Mouse (Mus musculus) forebrain, embryonic 12.5 days (tissue): ENCODE data around the gene Trim30b. TPM values are rescaled to one million over a fixed set of nuclear protein-coding genes. Genes with fewer than 3 reads are reported as not detected.
"Not testable (repeated sequence)": the region's sequence is repeated elsewhere in the genome, so short reads cannot be mapped to it uniquely, and the experiment has no call there.

ENCODE experiments used
- ATAC-seq: fragments of 200-750 bp; cut with Nextera tagmentation; 2 replicates; pipeline ENCODE4 v1.8.0; 2017; ENCODE audit warnings: moderate TSS enrichment; ENCODE audit not compliant: low FRiP score
- H3K27ac ChIP-seq: fragments of 300-500 bp; sonication (generic); 2 replicates; pipeline ENCODE4 v1.5.1; 2016; ENCODE audit warnings: mild to moderate bottlenecking
- H3K27me3 ChIP-seq: fragments of 300-500 bp; sonication (generic); 2 replicates; pipeline ENCODE4 v1.6.1; 2016; ENCODE audit warnings: mild to moderate bottlenecking
- H3K36me3 ChIP-seq: fragments of 300-500 bp; sonication (generic); replicated peaks from 2 replicates; pipeline ENCODE4 v1.6.1; 2016; ENCODE audit warnings: mild to moderate bottlenecking
- H3K4me1 ChIP-seq: fragments of 300-500 bp; sonication (generic); 2 replicates; pipeline ENCODE4 v1.6.1; 2016
- H3K4me2 ChIP-seq: fragments of 300-500 bp; sonication (generic); 2 replicates; pipeline ENCODE4 v1.6.1; 2016; ENCODE audit warnings: mild to moderate bottlenecking, moderate library complexity
- H3K4me3 ChIP-seq: fragments of 300-500 bp; sonication (generic); replicated peaks from 2 replicates; pipeline ENCODE4 v1.5.1; 2016; ENCODE audit warnings: mild to moderate bottlenecking
- H3K9ac ChIP-seq: fragments of 300-500 bp; sonication (generic); 2 replicates; pipeline ENCODE4 v1.6.1; 2016; ENCODE audit warnings: mild to moderate bottlenecking
- H3K9me3 ChIP-seq: fragments of 300-500 bp; sonication (generic); 2 replicates; pipeline ENCODE4 v1.6.1; 2016
- WGBS: fragments of 180-500 bp; shearing (Covaris S2); methylation state at CpG from one replicate; pipeline ENCODE4 v1.1.7; 2016; 5-methylcytosine and 5-hydroxymethylcytosine counted together
- polyA plus RNA-seq: library from polyadenylated mRNA; unstranded; fragments of >200 nt; fragmentation: Nextera tagmentation; extraction: Ambion mirVana; gene quantifications from 2 replicates; pipeline ENCODE4 v1.2.1, GENCODE M21; 2016

Trim30b gene
- polyA plus RNA-seq, result not detected in 2 replicates

DNA sequence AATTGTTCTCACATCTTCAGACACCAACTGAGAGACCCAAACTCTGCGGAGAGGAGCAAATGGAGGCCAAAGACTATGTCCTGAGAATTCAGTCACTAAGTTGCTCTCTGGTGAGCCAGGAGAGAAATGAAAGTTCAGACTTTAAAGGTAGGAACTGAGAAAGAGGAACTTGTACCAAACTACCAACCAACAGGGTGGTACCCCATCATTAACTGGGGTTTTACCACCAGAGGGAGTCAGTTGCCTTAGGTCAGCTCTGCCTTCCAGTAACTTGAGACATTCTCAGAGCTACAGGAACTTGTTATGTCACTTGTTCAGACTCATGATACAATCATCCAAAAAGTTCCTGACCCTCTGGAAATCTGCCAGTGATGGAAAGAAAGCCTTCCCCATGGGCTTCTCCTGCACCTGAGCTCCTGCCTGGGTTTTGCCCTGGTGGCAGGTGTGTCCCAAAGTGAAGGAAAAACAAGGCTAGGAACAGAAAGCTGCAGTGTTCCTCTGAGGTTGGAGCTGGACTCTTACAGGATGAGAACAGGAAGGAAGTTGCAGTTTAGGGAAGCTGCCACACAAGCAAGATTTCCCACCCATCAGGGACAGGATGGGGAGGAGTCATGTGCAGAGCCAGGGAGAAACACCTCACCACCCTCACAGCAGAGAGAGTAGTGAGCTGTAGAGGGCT lies at the start of gene Trim30b:
Gene Trim30b (minus strand): TSS at position 149 of the 679 bp plus-strand sequence.
- Histone ChIP-seq H3K9me3 (no peaks in the 10 kb centered on the region), H3K27me3 (no peaks in the 10 kb centered on the region), H3K36me3 (no peaks in the 10 kb centered on the region), H3K4me3 (no peak within 1 kb of the TSS), H3K27ac (no peak within 1 kb of the TSS), H3K4me1 (no peaks in the 10 kb centered on the region), H3K9ac (no peak within 1 kb of the TSS), H3K4me2 (no peak within 1 kb of the TSS)
- WGBS, result 85% methylated on average over 1 of the region's 1 CpGs
- no peak for ATAC-seq

DNA sequence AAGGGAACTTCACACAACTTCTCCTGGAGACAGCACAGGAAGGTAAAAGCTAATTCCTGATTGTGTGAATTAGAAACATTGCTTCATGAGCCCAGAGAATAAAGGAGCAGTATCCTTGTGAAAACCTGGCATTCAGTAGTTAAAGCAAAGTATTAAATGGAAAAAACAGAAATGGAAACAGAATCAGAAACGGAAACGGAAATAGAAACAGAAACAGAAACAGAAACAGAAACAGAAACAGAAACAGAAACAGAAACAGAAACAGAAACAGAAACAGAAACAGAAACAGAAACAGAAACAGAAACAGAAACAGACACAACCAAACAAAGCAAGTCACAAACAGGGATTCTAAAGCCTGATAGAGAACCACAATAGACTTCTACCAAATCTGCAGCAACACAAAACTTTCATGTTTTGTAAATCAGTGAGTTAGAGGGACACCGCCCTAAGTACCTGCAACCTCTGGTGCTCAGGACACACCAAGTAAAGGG lies 34.8 kb upstream of the Trim30b start:
- Histone ChIP-seq H3K4me2 (no peak overlapping the region), H3K36me3 (no peaks in the 10 kb centered on the region), H3K4me1 (no peaks in the 10 kb centered on the region), H3K4me3 (no peak overlapping the region), H3K27me3 (no peaks in the 10 kb centered on the region), H3K27ac (no peak overlapping the region), H3K9me3 (no peaks in the 10 kb centered on the region), H3K9ac (no peak overlapping the region)
- WGBS, result 92% methylated on average over 3 of the region's 3 CpGs
- no peak for ATAC-seq

DNA sequence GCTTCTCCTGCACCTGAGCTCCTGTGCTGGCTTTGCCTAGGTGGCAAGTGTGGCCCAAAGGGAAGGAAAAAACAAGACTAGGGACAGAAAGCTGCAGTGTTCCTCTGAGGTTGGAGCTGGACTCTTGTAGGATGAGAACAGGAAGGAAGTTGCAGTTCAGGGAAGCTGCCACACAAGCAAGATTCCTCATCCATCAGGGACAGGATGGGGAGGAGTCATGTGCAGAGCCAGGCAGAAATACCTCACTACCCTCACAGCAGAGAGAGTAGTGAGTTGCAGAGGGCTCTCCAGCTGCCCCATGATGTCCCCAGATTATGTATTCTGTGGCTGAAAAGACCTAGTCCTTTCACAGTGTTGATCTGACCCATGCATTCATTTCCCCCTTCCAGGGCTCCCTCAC lies 31.5 kb upstream of the Trim30b start:
- Histone ChIP-seq H3K4me2 (no peak overlapping the region), H3K36me3 (no peaks in the 10 kb centered on the region), H3K4me3 (no peak overlapping the region), H3K4me1 (no peaks in the 10 kb centered on the region), H3K27ac (no peak overlapping the region), H3K9me3 (no peaks in the 10 kb centered on the region), H3K9ac (no peak overlapping the region), H3K27me3 (no peaks in the 10 kb centered on the region)
- no peak for ATAC-seq

DNA sequence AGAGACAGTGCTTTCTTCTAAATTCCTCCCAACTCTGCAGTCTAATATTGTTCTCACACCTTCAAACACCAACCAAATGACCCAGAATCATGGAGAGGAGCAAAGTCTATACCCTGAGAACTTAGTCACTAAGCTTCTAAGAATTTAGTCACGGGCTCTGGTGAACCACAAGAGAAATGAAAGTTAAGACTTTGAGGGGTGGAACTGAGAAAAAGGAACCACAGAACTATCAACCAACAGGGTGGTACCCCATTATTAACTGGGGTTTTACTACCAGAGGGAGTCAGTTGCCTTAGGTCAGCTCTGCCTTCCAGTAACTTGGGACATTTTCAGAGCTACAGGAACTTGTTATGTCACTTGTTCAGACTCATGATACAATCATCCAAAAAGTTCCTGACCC lies 31.0 kb upstream of the Trim30b start, which contains the start of gene Trim30c:
Gene Trim30c (minus strand): TSS at position 140 of the 400 bp plus-strand sequence.
- Histone ChIP-seq H3K9ac (no peak within 1 kb of the TSS), H3K36me3 (no peaks in the 10 kb centered on the region), H3K4me3 (no peak within 1 kb of the TSS), H3K27me3 (no peaks in the 10 kb centered on the region), H3K4me1 (no peaks in the 10 kb centered on the region), H3K9me3 (no peaks in the 10 kb centered on the region), H3K4me2 (no peak within 1 kb of the TSS), H3K27ac (no peak within 1 kb of the TSS)
- WGBS, result 83% methylated on average over 1 of the region's 1 CpGs
- no peak for ATAC-seq

DNA sequence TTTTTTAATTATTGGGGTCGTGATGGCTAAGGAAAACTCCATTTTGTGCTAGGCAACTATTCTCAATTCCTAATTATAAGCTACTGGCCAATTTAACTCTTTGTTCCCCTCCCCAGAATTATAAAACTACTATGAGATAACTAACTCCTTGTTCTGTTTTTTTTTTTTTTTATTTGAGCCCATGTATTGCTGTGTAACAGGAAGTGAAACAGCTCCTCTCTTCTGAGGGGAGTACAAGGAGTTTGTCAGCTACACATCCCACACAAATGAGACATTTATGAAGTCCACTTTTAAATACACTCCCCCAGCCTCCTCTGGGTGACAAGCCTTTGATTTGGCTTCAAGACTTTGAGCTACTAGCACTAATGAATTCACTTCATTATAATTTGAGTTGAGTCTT lies 28.8 kb upstream of the Trim30b start:
- H3K9ac ChIP-seq, result no peak overlapping the region
- no peak overlapping the region for H3K4me2 ChIP-seq
- 63% methylated on average over 1 of the region's 1 CpGs for WGBS
- H3K36me3 ChIP-seq, result no peaks in the 10 kb centered on the region
- no peak for ATAC-seq
- no peak overlapping the region for H3K27ac ChIP-seq
- H3K9me3 ChIP-seq, result no peaks in the 10 kb centered on the region
- H3K27me3 ChIP-seq, result no peaks in the 10 kb centered on the region
- H3K4me1 ChIP-seq, result no peaks in the 10 kb centered on the region
- no peak overlapping the region for H3K4me3 ChIP-seq

DNA sequence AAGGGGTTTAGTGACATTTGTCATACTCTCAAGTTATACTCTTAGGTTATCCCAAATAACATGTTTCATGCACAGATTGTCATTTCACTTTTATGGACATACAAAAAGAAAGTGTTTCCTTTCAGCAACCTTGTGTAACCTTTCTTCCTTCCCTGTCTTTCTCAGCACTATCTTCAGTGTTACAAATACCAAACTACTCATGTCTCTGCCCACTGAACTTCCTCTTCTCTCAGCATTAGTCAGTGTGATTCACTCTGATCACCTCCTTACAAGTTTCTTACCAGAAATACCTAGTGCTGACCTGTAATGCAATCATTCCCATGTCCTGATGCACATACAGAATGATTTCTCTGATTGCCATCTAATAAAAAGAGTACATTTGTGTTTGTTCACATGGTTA lies 3.3 kb downstream of the Trim30b start:
- no peak overlapping the region for H3K4me2 ChIP-seq
- H3K27me3 ChIP-seq, result no peaks in the 10 kb centered on the region
- no peaks in the 10 kb centered on the region for H3K36me3 ChIP-seq
- H3K4me3 ChIP-seq, result no peak overlapping the region
- H3K4me1 ChIP-seq, result no peaks in the 10 kb centered on the region
- H3K27ac ChIP-seq, result no peak overlapping the region
- no peak for ATAC-seq
- H3K9me3 ChIP-seq, result no peaks in the 10 kb centered on the region
- H3K9ac ChIP-seq, result no peak overlapping the region

DNA sequence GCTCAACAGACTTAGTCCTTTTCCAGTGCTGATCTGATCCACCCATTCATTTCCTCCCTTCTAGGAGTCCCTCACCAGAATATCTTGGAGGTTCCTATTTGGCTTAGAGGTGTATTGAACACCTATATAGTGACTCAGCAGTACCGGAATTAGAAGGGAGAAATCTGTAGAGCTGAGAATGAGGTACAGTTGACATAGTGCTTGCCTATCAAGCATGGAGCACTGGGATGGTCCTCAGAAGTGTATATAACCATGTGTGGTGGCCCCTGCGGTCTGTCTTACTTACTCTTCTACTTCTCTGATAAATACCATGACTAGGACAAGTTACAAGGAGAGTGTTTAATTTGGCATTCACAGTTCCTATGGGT lies 16.1 kb downstream of the Trim30b start:
- 76% methylated on average over 2 of the region's 2 CpGs for WGBS
- Histone ChIP-seq H3K27ac (no peak overlapping the region), H3K9me3 (no peaks in the 10 kb centered on the region), H3K36me3 (no peaks in the 10 kb centered on the region), H3K27me3 (no peaks in the 10 kb centered on the region), H3K4me3 (no peak overlapping the region), H3K9ac (no peak overlapping the region), H3K4me1 (no peaks in the 10 kb centered on the region), H3K4me2 (0 out of 2 replicates have a peak overlapping the region, but pooled peaks have one; percentile 46)
- ATAC-seq, result no peak

DNA sequence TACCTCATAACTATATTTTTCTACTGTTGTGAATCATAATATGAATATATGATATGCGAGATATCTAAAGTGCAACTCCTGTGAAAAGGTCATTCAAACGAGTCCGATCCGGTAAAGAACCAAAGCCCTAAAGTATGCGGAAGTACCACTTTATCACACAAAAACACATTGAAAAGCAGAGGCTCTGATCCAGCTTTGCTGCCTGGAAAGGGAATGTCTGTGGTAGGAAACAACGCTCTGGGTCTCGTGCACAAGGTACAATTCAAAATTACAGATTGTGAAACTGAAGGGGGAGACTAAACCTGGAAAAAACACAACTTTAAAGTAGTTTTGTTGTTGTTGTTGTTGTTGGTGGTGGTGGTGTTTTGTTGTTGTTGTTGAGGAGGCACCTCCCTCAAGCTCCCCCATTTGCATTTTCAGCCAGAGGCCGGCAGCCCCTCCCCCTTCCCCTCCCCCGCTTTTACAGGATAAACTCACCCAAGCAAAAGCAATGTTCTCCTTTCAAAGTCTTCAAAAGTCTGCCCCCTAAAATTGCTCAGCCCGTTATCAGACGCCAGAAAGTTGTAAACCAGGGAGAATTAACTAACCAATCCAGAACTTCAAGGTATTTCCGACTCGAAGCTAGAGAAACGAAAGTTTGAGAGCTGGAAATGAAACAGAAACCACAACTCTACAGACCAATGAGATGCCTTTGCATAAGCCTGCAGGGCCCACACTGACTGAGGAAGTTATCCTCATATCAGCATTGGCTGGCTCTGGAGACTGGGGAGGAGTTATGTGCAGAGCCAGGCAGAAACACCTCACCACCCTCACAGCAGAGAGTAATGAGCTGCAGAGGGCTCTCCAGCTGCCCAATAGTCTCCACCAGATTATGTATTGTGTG lies 16.7 kb downstream of the Trim30b start, which contains the start of gene Trim12c:
Gene Trim12c (minus strand): TSS at position 646 of the 883 bp plus-strand sequence.
- H3K9me3 ChIP-seq, result no peaks in the 10 kb centered on the region
- no peaks in the 10 kb centered on the region for H3K4me1 ChIP-seq
- WGBS, result 11% methylated on average over 13 of the region's 14 CpGs
- H3K9ac ChIP-seq, result no peak within 1 kb of the TSS
- peak within 1 kb of the TSS; percentile 46 for H3K4me2 ChIP-seq
- H3K27me3 ChIP-seq, result no peaks in the 10 kb centered on the region
- peak within 1 kb of the TSS; percentile 30 for H3K4me3 ChIP-seq
- peak; percentile 92 for ATAC-seq
- no peak within 1 kb of the TSS for H3K27ac ChIP-seq
- H3K36me3 ChIP-seq, result no peaks in the 10 kb centered on the region

DNA sequence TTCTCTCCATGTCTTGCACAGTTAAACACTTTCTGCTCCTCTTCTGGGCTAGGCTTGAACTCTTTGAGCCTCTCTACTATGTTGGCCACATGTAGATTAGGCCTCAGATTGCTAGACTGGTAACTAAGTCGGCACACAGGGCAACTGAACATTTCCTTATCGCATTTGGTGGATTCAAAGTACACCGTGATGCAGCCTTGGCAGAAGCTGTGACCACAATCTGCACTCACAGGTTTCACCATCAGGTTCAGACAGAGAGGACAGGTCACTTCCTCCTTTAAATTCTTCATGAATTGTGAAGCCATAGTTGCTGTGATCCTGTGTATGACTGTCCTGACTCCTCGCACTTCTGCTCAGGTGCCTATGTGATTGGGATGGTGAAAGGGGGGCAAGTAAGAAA lies 21.6 kb downstream of the Trim30b start:
- H3K4me2 ChIP-seq, H3K27ac ChIP-seq, H3K4me1 ChIP-seq, H3K36me3 ChIP-seq, H3K9ac ChIP-seq, ATAC-seq, H3K27me3 ChIP-seq, H3K9me3 ChIP-seq, H3K4me3 ChIP-seq: not testable (repeated sequence)
- WGBS, result 93% methylated on average over 4 of the region's 4 CpGs

DNA sequence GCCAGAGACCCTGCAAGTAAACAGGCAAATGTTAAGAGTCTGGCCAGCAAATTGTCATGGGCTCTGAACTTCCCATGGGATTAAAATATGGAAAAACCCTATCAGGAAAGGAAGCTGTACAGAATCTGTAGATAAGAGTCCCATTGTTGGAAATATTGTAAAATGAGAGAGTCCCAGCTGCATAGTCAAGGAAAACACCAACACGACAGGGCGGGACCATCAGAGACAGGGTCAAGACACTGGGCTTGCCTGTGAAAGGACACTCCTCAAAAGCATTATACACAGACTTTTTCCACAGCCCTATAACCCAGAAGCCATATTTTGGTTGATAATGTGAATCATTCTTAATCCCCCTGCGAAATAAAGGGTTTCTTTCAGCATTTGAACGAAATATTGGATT lies 28.9 kb downstream of the Trim30b start:
- not testable (repeated sequence) for H3K36me3 ChIP-seq, H3K4me3 ChIP-seq, H3K9ac ChIP-seq, H3K27me3 ChIP-seq, ATAC-seq, H3K9me3 ChIP-seq, H3K4me2 ChIP-seq, H3K27ac ChIP-seq, H3K4me1 ChIP-seq
- 93% methylated on average over 2 of the region's 4 CpGs for WGBS

DNA sequence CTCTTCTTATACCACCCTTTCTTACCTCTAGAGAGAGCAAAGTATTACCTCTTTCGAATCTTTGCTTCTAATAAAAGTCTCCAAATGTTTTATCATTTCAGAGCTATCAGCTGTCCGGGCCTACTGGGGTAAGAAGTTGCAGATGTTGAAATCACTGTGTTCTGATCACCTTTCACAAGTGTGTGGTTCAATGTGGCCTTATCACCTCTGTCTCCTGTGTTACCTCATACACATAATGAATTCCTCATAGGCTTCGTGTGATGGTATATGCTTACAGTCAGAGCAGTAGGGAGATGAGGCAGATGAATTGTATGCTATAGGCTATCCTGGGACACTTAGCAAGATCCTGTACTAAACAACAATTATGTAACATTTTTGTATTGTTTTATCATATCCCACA lies 34.1 kb downstream of the Trim30b start:
- not testable (repeated sequence) for H3K9ac ChIP-seq, H3K4me3 ChIP-seq, ATAC-seq, H3K36me3 ChIP-seq, H3K9me3 ChIP-seq, H3K4me1 ChIP-seq, H3K4me2 ChIP-seq, H3K27ac ChIP-seq, H3K27me3 ChIP-seq
- WGBS, result 89% methylated on average over 3 of the region's 3 CpGs

DNA sequence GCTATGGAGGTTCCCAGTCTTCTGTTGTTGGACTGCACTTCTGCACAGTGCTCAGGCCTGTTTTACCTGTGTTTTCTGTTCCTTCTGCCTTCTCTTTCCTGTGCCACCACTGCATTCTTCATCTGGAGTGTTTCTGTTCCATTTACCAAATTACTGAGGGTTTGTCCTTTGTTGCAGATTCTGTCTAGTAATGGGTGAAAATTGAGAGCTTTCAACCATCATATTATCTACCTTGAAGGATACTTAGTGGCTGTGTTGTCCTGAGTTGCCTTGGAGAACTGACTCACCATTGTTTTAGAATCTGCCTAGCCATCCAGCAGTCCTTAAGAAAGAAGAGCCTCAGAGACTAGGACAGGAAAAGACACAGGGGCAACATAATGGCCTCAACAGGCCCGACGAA lies 40.5 kb downstream of the Trim30b start, which contains the start of gene Trim34b:
Gene Trim34b (plus strand): TSS at position 301 of the 400 bp plus-strand sequence.
- not testable (repeated sequence) for H3K27ac ChIP-seq, H3K4me1 ChIP-seq, H3K36me3 ChIP-seq, H3K9me3 ChIP-seq, H3K27me3 ChIP-seq, H3K4me2 ChIP-seq, ATAC-seq, H3K9ac ChIP-seq, H3K4me3 ChIP-seq
- 96% methylated on average over 2 of the region's 2 CpGs for WGBS
